In genomic region chr10:86299795-86300194, GRCm38 (mm10) we compare ENCODE assay signal across 8 mouse cellular contexts. TPM values are rescaled to one million over a fixed set of nuclear protein-coding genes. Genes with fewer than 3 reads are reported as not detected.
DNase-seq lines count a peak whose midpoint lies in the region; ATAC-seq and TF ChIP-seq lines count a peak whose summit lies in the region.

No protein-coding gene starts in this region.

- peak overlapping the region; percentile 95 for H3K4me2 ChIP-seq in heart, embryonic 12.5 days
- peak overlapping the region; percentile 61 for H3K4me2 ChIP-seq in heart, postnatal 0 days (ENCODE audit: low read depth, low read length)
- peak overlapping the region; percentile 67 for H3K4me2 ChIP-seq in liver, embryonic 16.5 days (ENCODE audit: low read depth, low read length)

- H3K9me3 ChIP-seq in heart, embryonic 12.5 days (replicated peaks): no peaks in the 10 kb centered on the region
- H3K9me3 ChIP-seq in ES-Bruce4 (replicated peaks; ENCODE audit: control insufficient read depth, insufficient read depth, low read length, poor library complexity, severe bottlenecking): no peaks in the 10 kb centered on the region
- no peaks in the 10 kb centered on the region for H3K9me3 ChIP-seq in heart, postnatal 0 days (replicated peaks; ENCODE audit: control insufficient read depth, low read length)
- no peaks in the 10 kb centered on the region for H3K9me3 ChIP-seq in liver, embryonic 16.5 days (replicated peaks; ENCODE audit: control insufficient read depth, low read length)

- peak overlapping the region; percentile 83 for H3K4me3 ChIP-seq in heart, embryonic 12.5 days
- H3K4me3 ChIP-seq in ES-Bruce4 (ENCODE audit: low read depth, low read length): peak overlapping the region; percentile 49
- peak overlapping the region; percentile 58 for H3K4me3 ChIP-seq in heart, postnatal 0 days (ENCODE audit: low read depth, low read length)
- peak overlapping the region; percentile 52; the same call in 1 of the 2 replicates for H3K4me3 ChIP-seq in liver, embryonic 16.5 days (ENCODE audit: low read depth, low read length)

- DNase-seq in heart, adult 8-10 months (ENCODE audit: low spot score): no peak
- no peak for DNase-seq in heart, postnatal 0 days (ENCODE audit: low spot score)
- DNase-seq in layer of hippocampus, adult 9-11 months: no peak

- TF ChIP-seq EP300 in ES-Bruce4 (IDR thresholded peaks at IDR 0.05; ENCODE audit: insufficient read depth, low read depth, low read length): no peak
- no peak for TF ChIP-seq EP300 in heart, postnatal 0 days (IDR thresholded peaks at IDR 0.05; ENCODE audit: low read depth)

- H3K36me3 ChIP-seq in heart, embryonic 12.5 days: 0 out of 2 replicates have a peak, but pooled peaks cover 4% of the 10 kb centered on the region
- no peaks in the 10 kb centered on the region for H3K36me3 ChIP-seq in ES-Bruce4 (ENCODE audit: control insufficient read depth, insufficient read depth, low read length, poor library complexity, severe bottlenecking)
- H3K36me3 ChIP-seq in heart, postnatal 0 days (replicated peaks; ENCODE audit: control insufficient read depth, insufficient read depth, low read length): 0 out of 2 replicates have a peak, but pooled peaks cover 5% of the 10 kb centered on the region
- no peaks in the 10 kb centered on the region for H3K36me3 ChIP-seq in liver, embryonic 16.5 days (ENCODE audit: control insufficient read depth, insufficient read depth)

- TF ChIP-seq CTCF in ES-Bruce4 (IDR thresholded peaks at IDR 0.05; ENCODE audit: low read depth, low read length): no peak
- no peak for TF ChIP-seq CTCF in heart, postnatal 0 days (IDR thresholded peaks at IDR 0.05; ENCODE audit: low read depth)

- WGBS in heart, embryonic 12.5 days: 30% methylated on average over 6 of the region's 6 CpGs
- WGBS in heart, postnatal 0 days: 42% methylated on average over 6 of the region's 6 CpGs
- 30% methylated on average over 6 of the region's 6 CpGs for WGBS in liver, embryonic 16.5 days (ENCODE audit: insufficient replicate concordance)

- peak overlapping the region; percentile 95 for H3K9ac ChIP-seq in heart, embryonic 12.5 days
- peak overlapping the region; percentile 25; the same call in 1 of the 2 replicates for H3K9ac ChIP-seq in ES-Bruce4 (ENCODE audit: low read depth, poor library complexity, severe bottlenecking)
- peak overlapping the region; percentile 93 for H3K9ac ChIP-seq in heart, postnatal 0 days (replicated peaks; ENCODE audit: low read depth, low read length)
- peak overlapping the region; percentile 36; the same call in 1 of the 2 replicates for H3K9ac ChIP-seq in liver, embryonic 16.5 days (ENCODE audit: low read depth, low read length)

- no peak for ATAC-seq in heart, embryonic 12.5 days (ENCODE audit: insufficient number of reproducible peaks, low FRiP score)
- no peak for ATAC-seq in heart, postnatal 0 days (ENCODE audit: insufficient read depth, low read depth)
- no peak for ATAC-seq in liver, embryonic 16.5 days (ENCODE audit: low read depth)
- no peak for ATAC-seq in monocyte, adult 5-6 weeks (replicated peaks; ENCODE audit: insufficient number of reproducible peaks, low FRiP score, low TSS enrichment, poor library complexity, severe bottlenecking)
- no peak for ATAC-seq in CD4-positive, CD25-positive, alpha-beta regulatory T cell, adult 4 months

- peaks cover 3% of the 10 kb centered on the region for H3K27me3 ChIP-seq in heart, embryonic 12.5 days (replicated peaks)
- H3K27me3 ChIP-seq in ES-Bruce4 (ENCODE audit: control insufficient read depth, insufficient read depth, low read length, poor library complexity, severe bottlenecking): no peaks in the 10 kb centered on the region
- 0 out of 2 replicates have a peak, but pooled peaks cover 5% of the 10 kb centered on the region for H3K27me3 ChIP-seq in heart, postnatal 0 days (ENCODE audit: control insufficient read depth, insufficient read depth, low read length)
- H3K27me3 ChIP-seq in liver, embryonic 16.5 days (ENCODE audit: control insufficient read depth, insufficient read depth, low read depth, low read length): peaks cover 42% of the 10 kb centered on the region

- H3K27ac ChIP-seq in heart, embryonic 12.5 days (ENCODE audit: poor library complexity, severe bottlenecking): no peak overlapping the region
- H3K27ac ChIP-seq in ES-Bruce4 (ENCODE audit: insufficient read depth, low read length): no peak overlapping the region
- peak overlapping the region; percentile 93 for H3K27ac ChIP-seq in heart, postnatal 0 days (ENCODE audit: low read depth)
- no peak overlapping the region for H3K27ac ChIP-seq in liver, embryonic 16.5 days (ENCODE audit: low read length)

- peaks cover 40% of the 10 kb centered on the region for H3K4me1 ChIP-seq in heart, embryonic 12.5 days (replicated peaks)
- no peaks in the 10 kb centered on the region for H3K4me1 ChIP-seq in ES-Bruce4 (ENCODE audit: control insufficient read depth, insufficient read depth, low read length)
- H3K4me1 ChIP-seq in heart, postnatal 0 days (ENCODE audit: control insufficient read depth, insufficient read depth): peaks cover 10% of the 10 kb centered on the region
- peaks cover 8% of the 10 kb centered on the region for H3K4me1 ChIP-seq in liver, embryonic 16.5 days (ENCODE audit: control insufficient read depth, low read depth, low read length)

- TF ChIP-seq POLR2A in ES-Bruce4 (IDR thresholded peaks at IDR 0.05; ENCODE audit: insufficient read depth, low read length): no peak

RNA-seq across cellular contexts. Expression of gene Timp3, which starts 0.4 kb away (rescaled TPM):
- polyA plus RNA-seq in heart, embryonic 12.5 days (2016; fragmentation: Nextera tagmentation; extraction: Ambion mirVana): 70.8 and 71.5 TPM in 2 replicates
- 100 to 1,000 TPM; 157 to 180 (median 176) TPM for total RNA-seq in heart, adult 8-10 months (2022)
- polyA plus RNA-seq in ES-Bruce4 (2011; ENCODE audit: insufficient read depth, insufficient read length, low read depth, missing spikeins): 13.3 and 14.1 TPM in 2 replicates
- total RNA-seq in heart, postnatal 0 days (2014; rRNA removed; ENCODE audit: low replicate concordance): 164 and 257 TPM in 2 replicates
- 57.0 and 66.0 TPM in 2 replicates for polyA plus RNA-seq in heart, postnatal 0 days (2015; fragmentation: Nextera tagmentation; extraction: Ambion mirVana)
- 5.7 and 7.3 TPM in 2 replicates for polyA plus RNA-seq in liver, embryonic 16.5 days (2015; fragmentation: Nextera tagmentation; extraction: Ambion mirVana)
- total RNA-seq in monocyte, adult 5-6 weeks (2017): 0.10 TPM in 1 of 3 replicates, not detected in the others
- polyA plus RNA-seq in CD4-positive, CD25-positive, alpha-beta regulatory T cell, adult 4 months (2017; shearing (Covaris generic)): not detected

Comparison
In these comparisons a context has a peak if more than half of its experiments do, and no peak if none do; other contexts are left out.
1. H3K9ac ChIP-seq: peak in every context shown above with its lines; median percentile 95 in heart, embryonic 12.5 days; 93 in heart, postnatal 0 days; 36 in liver, embryonic 16.5 days; 25 in ES-Bruce4.